Mouse (Mus musculus): ENCODE results near the gene D1Pas1.

D1Pas1 gene

GRCm38 (mm10) chr1:186967201-186967812 is at the start of gene D1Pas1:
TSS of gene D1Pas1 (plus strand) at chr1:186967416.
- POLR2A ChIA-PET, result interaction anchor here (0.6 to 6.0 kb wide), 50 partner anchors 8 to 1930 kb away, joined by 3 to 81 read pairs (median 4); partner anchors contain the start of genes Gpatch2 (in 2 of the 4), Rrp15 (in 2 of the 4) and Spata17 (in 2 of the 4)
- CTCF ChIA-PET, result interaction anchor here in 2 of 4 experiments (0.6 to 1.6 kb wide), 2 partner anchors 9 to 1940 kb away, joined by 3 to 6 read pairs; no protein-coding TSS in a partner anchor

- ChIA-PET POLR2A (interaction anchor here in 2 of 4 experiments (0.7 to 1.4 kb wide), 8 partner anchors 15 to 46 kb away, joined by 3 to 9 read pairs (median 4); partner anchors contain the start of gene D1Pas1 (in 1 of the 2)), CTCF (no interaction called here)
Observed at GRCm38 (mm10) chr1:186922489-186923370, 44.5 kb upstream of the D1Pas1 start.

GRCm38 (mm10) chr1:186924027-186924426 is 43.2 kb upstream of the D1Pas1 start:
- CTCF ChIA-PET, result no interaction called here

GRCm38 (mm10) chr1:186925411-186925810 is 41.8 kb upstream of the D1Pas1 start:
- POLR2A ChIA-PET, result interaction anchor here in 3 of 4 experiments (0.6 to 1.1 kb wide), 4 partner anchors 41 to 1553 kb away, joined by 3 to 5 read pairs (median 3); partner anchors contain the start of gene D1Pas1 (in 1 of the 3)
- CTCF ChIA-PET, result interaction anchor here in 2 of 4 experiments (0.7 kb wide), 3 partner anchors 31 to 306 kb away, joined by 3 to 18 read pairs (median 3); no protein-coding TSS in a partner anchor

More at GRCm38 (mm10) chr1:186924027-186924426, 43.2 kb upstream of the D1Pas1 start:
- POLR2A ChIA-PET, result interaction anchor here in 1 of 4 experiments (0.9 kb wide), 1 partner anchor 9 kb away, joined by 3 read pairs; no protein-coding TSS in a partner anchor

- ChIA-PET POLR2A (interaction anchor here in 3 of 4 experiments (0.6 to 1.5 kb wide), 4 partner anchors 28 to 187 kb away, joined by 3 to 5 read pairs (median 4); no protein-coding TSS in a partner anchor), CTCF (interaction anchor here in 2 of 4 experiments (0.6 to 0.7 kb wide), 4 partner anchors 32 to 1485 kb away, joined by 3 read pairs; no protein-coding TSS in a partner anchor)
Observed at GRCm38 (mm10) chr1:186926316-186926949, 40.8 kb upstream of the D1Pas1 start.

GRCm38 (mm10) chr1:186926950-186927316 is 40.3 kb upstream of the D1Pas1 start:
- CTCF ChIA-PET, result no interaction called here

GRCm38 (mm10) chr1:186927494-186927893 is 39.7 kb upstream of the D1Pas1 start:
- CTCF ChIA-PET, result no interaction called here
- POLR2A ChIA-PET, result interaction anchor here in 2 of 4 experiments (0.7 to 1.2 kb wide), 2 partner anchors 9 to 17 kb away, joined by 4 to 5 read pairs; no protein-coding TSS in a partner anchor

More at GRCm38 (mm10) chr1:186926950-186927316, 40.3 kb upstream of the D1Pas1 start:
- POLR2A ChIA-PET, result interaction anchor here in 3 of 4 experiments (0.7 to 1.5 kb wide), 3 partner anchors 8 to 28 kb away, joined by 4 to 5 read pairs (median 5); no protein-coding TSS in a partner anchor

GRCm38 (mm10) chr1:186930160-186930887 is 36.9 kb upstream of the D1Pas1 start:
- ChIA-PET POLR2A (no interaction called here), CTCF (no interaction called here)

GRCm38 (mm10) chr1:186930888-186931233 is 36.4 kb upstream of the D1Pas1 start:
- ChIA-PET POLR2A (no interaction called here), CTCF (no interaction called here)

- CTCF ChIA-PET, result no interaction called here
- POLR2A ChIA-PET, result no interaction called here
Observed at GRCm38 (mm10) chr1:186934205-186934604, 33.0 kb upstream of the D1Pas1 start.

- ChIA-PET POLR2A (interaction anchor here in 2 of 4 experiments (7.5 to 8.0 kb wide), 2 partner anchors 15 kb away, joined by 79 to 81 read pairs; partner anchors contain the start of gene D1Pas1 (in 2 of the 2)), CTCF (no interaction called here)
Observed at GRCm38 (mm10) chr1:186952381-186952780, 14.8 kb upstream of the D1Pas1 start.

- CTCF ChIA-PET, result no interaction called here
- POLR2A ChIA-PET, result interaction anchor here in 3 of 4 experiments (0.8 to 8.0 kb wide), 12 partner anchors 9 to 120 kb away, joined by 3 to 81 read pairs (median 5); partner anchors contain the start of gene D1Pas1 (in 2 of the 3)
Observed at GRCm38 (mm10) chr1:186954591-186954990, 12.6 kb upstream of the D1Pas1 start.

- POLR2A ChIA-PET, result interaction anchor here in 3 of 4 experiments (0.6 to 8.0 kb wide), 9 partner anchors 8 to 210 kb away, joined by 3 to 81 read pairs (median 3); partner anchors contain the start of genes D1Pas1 (in 2 of the 3) and Rrp15 (in 1 of the 3)
- CTCF ChIA-PET, result interaction anchor here in 3 of 4 experiments (0.6 to 1.2 kb wide), 6 partner anchors 10 to 139 kb away, joined by 3 to 6 read pairs (median 4); no protein-coding TSS in a partner anchor
Observed at GRCm38 (mm10) chr1:186959380-186959779, 7.8 kb upstream of the D1Pas1 start.

- ChIA-PET CTCF (no interaction called here), POLR2A (interaction anchor here in 3 of 4 experiments (0.5 to 6.0 kb wide), 16 partner anchors 8 to 454 kb away, joined by 3 to 81 read pairs (median 4); partner anchors contain the start of genes Gpatch2 (in 1 of the 3), Rrp15 (in 1 of the 3) and Spata17 (in 1 of the 3))
Observed at GRCm38 (mm10) chr1:186964143-186964875, 2.9 kb upstream of the D1Pas1 start.

GRCm38 (mm10) chr1:186967926-186968325 is 710 bp downstream of the D1Pas1 start:
- ChIA-PET POLR2A (interaction anchor here (0.6 to 6.0 kb wide), 41 partner anchors 7 to 1930 kb away, joined by 3 to 81 read pairs (median 5); partner anchors contain the start of genes Gpatch2 (in 2 of the 4), Rrp15 (in 2 of the 4) and Spata17 (in 2 of the 4)), CTCF (interaction anchor here in 2 of 4 experiments (0.6 to 1.6 kb wide), 2 partner anchors 9 to 1940 kb away, joined by 3 to 6 read pairs; no protein-coding TSS in a partner anchor)

- ChIA-PET CTCF (interaction anchor here in 1 of 4 experiments (0.6 to 1.2 kb wide), 3 partner anchors 10 to 393 kb away, joined by 3 to 6 read pairs (median 5); partner anchors contain the start of gene D1Pas1), POLR2A (interaction anchor here in 3 of 4 experiments (1.1 to 5.1 kb wide), 6 partner anchors 9 to 22 kb away, joined by 3 to 56 read pairs (median 7); partner anchors contain the start of gene D1Pas1 (in 3 of the 3))
Observed at GRCm38 (mm10) chr1:186976937-186977540, 9.8 kb downstream of the D1Pas1 start.

Data from embryonic stem cell, embryonic (primary cell).